Mouse (Mus musculus) myocyte (in vitro differentiated cells): Measurements from ENCODE around the gene Poldip3. TPM values are rescaled to one million over a fixed set of nuclear protein-coding genes. Genes with fewer than 3 reads are reported as not detected.

Experiments
- H3K27me3 ChIP-seq: one replicate; pipeline ENCODE4 v1.6.1; 2011; ENCODE audit not compliant: control insufficient read depth, insufficient read depth, insufficient read length
- H3K36me3 ChIP-seq: one replicate; pipeline ENCODE4 v1.6.1; 2011; ENCODE audit not compliant: control insufficient read depth, insufficient read depth
- H3K4me2 ChIP-seq: one replicate; pipeline ENCODE4 v1.6.1; 2011; ENCODE audit warnings: low read depth, control low read depth
- H3K4me3 ChIP-seq: one replicate; pipeline ENCODE4 v1.5.1; 2011; ENCODE audit warnings: mild to moderate bottlenecking, control low read depth, moderate library complexity
- H3K79me2 ChIP-seq: one replicate; pipeline ENCODE4 v1.6.1; 2011; ENCODE audit not compliant: control insufficient read depth, insufficient read depth
- H3ac ChIP-seq: one replicate; pipeline ENCODE4 v1.6.1; 2011; ENCODE audit not compliant: control insufficient read depth, insufficient read length
- CEBPB ChIP-seq: IDR thresholded peaks from 2 replicates; pipeline ENCODE4 v1.6.1; 2011; ENCODE audit warnings: mild to moderate bottlenecking, moderate library complexity; ENCODE audit not compliant: poor library complexity, insufficient read depth, severe bottlenecking
- E2F4 ChIP-seq: IDR thresholded peaks from one replicate; pipeline ENCODE4 v1.6.1; 2011; ENCODE audit warnings: mild to moderate bottlenecking, control low read depth, moderate library complexity; ENCODE audit not compliant: insufficient read depth
- MAX ChIP-seq: IDR thresholded peaks from one replicate; pipeline ENCODE4 v1.6.1; 2011; ENCODE audit warnings: low read depth, mild to moderate bottlenecking, control low read depth
- MYOD1 ChIP-seq, 3 experiments: IDR thresholded peaks; one replicate each; pipeline ENCODE4 v1.6.1; 2011; ENCODE audit warnings: control low read depth in 2 of 3, low read depth in 2 of 3, mild to moderate bottlenecking in 2 of 3, moderate library complexity in 1 of 3; ENCODE audit not compliant: insufficient read length in 2 of 3, control insufficient read depth in 1 of 3
- MYOG ChIP-seq, 3 experiments: IDR thresholded peaks; one replicate each; pipeline ENCODE4 v1.6.1; 2011; ENCODE audit warnings: control low read depth in 2 of 3, low read depth in 2 of 3, mild to moderate bottlenecking in 2 of 3; ENCODE audit not compliant: insufficient read length in 2 of 3, control insufficient read depth in 1 of 3, insufficient read depth in 1 of 3
- POLR2A ChIP-seq: IDR thresholded peaks from one replicate; pipeline ENCODE4 v1.6.1; 2011; ENCODE audit warnings: low read depth, mild to moderate bottlenecking, control low read depth, moderate library complexity; ENCODE audit not compliant: insufficient read length
- POLR2AphosphoS2 ChIP-seq: IDR thresholded peaks from one replicate; pipeline ENCODE4 v1.6.1; 2011; ENCODE audit warnings: low read depth, control low read depth; ENCODE audit not compliant: insufficient read length
- REST ChIP-seq: IDR thresholded peaks from one replicate; pipeline ENCODE4 v1.6.1; 2011; ENCODE audit warnings: mild to moderate bottlenecking, control low read depth, moderate library complexity; ENCODE audit not compliant: insufficient read depth, insufficient read length
- SRF ChIP-seq: IDR thresholded peaks from one replicate; pipeline ENCODE4 v1.6.1; 2011; ENCODE audit warnings: low read depth; ENCODE audit not compliant: control insufficient read depth, insufficient read length
- TCF12 ChIP-seq: IDR thresholded peaks from one replicate; pipeline ENCODE4 v1.6.1; 2011; ENCODE audit warnings: mild to moderate bottlenecking, control low read depth; ENCODE audit not compliant: poor library complexity, insufficient read depth, severe bottlenecking
- TCF3 ChIP-seq: IDR thresholded peaks from one replicate; pipeline ENCODE4 v1.6.1; 2011; ENCODE audit warnings: low read depth, control low read depth; ENCODE audit not compliant: insufficient read length
- USF1 ChIP-seq: IDR thresholded peaks from one replicate; pipeline ENCODE4 v1.6.1; 2011; ENCODE audit warnings: low read depth, mild to moderate bottlenecking, control low read depth, moderate library complexity
- polyA plus RNA-seq: library from polyadenylated mRNA; unstranded; fragments of >200 nt; fragmentation: generic; extraction: Trizol; gene quantifications from one replicate; pipeline ENCODE4 v1.2.1, GENCODE M21; 2012; ENCODE audit warnings: missing spikeins

Poldip3 gene
- 85.9 TPM for polyA plus RNA-seq

DNA sequence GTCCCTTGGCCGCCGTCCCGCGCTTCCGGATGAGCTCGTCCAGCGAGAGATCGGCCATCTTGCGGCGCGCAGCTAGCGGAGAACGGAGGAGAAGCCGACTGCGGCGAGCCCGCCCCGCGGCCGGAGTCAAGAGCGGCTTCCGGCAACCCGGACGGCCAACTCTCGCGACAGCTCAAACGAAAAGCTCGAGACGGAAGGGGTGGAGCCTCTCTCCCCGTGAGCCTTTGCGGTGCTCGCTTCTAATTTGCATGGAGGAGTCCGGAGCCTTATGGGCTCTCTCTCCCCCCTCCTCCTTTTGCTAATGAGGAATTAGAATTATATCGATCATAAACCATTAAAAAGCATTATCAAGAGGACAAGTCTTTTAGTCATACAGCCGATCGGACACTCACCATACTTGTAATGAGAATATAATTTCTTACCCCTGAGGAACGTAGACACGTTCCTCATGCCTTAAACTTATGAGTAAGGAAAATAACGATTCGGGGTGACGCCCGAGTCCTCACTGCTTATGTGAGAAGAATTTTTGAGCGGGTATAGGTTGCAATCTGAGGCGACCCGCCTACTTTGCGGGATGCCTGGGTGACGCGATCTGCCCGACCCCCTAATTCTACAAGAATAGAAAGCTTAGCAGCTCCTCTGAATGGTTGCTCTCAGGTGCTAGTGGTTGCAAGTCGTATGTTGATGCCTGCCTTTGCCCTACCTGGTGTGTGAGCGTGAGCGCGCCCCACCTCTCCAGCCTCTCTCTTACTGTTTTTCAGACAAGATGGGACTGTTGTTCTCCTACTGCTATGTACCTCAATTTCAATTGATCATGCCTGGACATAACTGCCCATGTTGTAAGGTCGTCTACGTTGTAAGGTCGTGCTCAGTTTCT is at the start of gene Poldip3:
TSS of gene Poldip3 (minus strand) at position 189 of the 877 bp plus-strand sequence.
- Histone ChIP-seq H3ac (peak within 1 kb of the TSS; percentile 79), H3K4me2 (peak within 1 kb of the TSS; percentile 77), H3K79me2 (peaks cover 44% of the 10 kb centered on the region), H3K4me3 (peak within 1 kb of the TSS; percentile 94), H3K27me3 (no peaks in the 10 kb centered on the region), H3K36me3 (peaks cover 36% of the 10 kb centered on the region)
- TF ChIP-seq MYOD1 (IDR thresholded peaks at IDR 0.05; ENCODE audit: control insufficient read depth in 1 of 3, insufficient read length in 2 of 3, low read depth in 2 of 3) (peak in 1 of 3 experiments; percentile 13), POLR2A (peak; percentile 99), REST (no peak), TCF3 (peak; percentile 38), MAX (no peak), POLR2AphosphoS2 (peak; percentile 100), USF1 (no peak), SRF (peak; percentile 72), CEBPB (peak; percentile 86; the same call in 1 of the 2 replicates)

DNA sequence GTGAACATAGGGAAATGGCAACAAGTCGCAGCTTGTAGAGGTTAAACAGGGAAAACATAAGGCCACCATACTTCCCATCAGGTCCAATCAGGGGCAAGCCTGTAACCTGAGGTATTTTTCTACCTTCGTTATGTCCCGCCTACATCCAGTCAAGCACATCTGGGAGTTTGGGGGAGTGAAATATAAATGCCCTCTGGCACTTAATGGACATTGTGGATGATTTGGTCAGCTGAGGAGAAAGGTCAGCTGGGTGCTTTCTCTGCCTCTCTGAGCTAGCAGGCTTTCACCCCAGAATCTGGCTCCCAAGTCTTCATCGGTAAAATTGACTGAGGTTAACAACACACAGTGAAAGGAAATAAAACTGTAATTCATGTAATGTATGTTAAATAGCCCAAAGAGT is 44.2 kb upstream of the Poldip3 start:
- TF ChIP-seq POLR2A (no peak), MYOD1 (IDR thresholded peaks at IDR 0.05; ENCODE audit: control insufficient read depth in 1 of 3, insufficient read length in 2 of 3, low read depth in 2 of 3) (no peak), CEBPB (no peak)
- Histone ChIP-seq H3K36me3 (no peaks in the 10 kb centered on the region), H3ac (no peak overlapping the region), H3K27me3 (no peaks in the 10 kb centered on the region), H3K79me2 (no peaks in the 10 kb centered on the region), H3K4me2 (no peak overlapping the region), H3K4me3 (no peak overlapping the region)

DNA sequence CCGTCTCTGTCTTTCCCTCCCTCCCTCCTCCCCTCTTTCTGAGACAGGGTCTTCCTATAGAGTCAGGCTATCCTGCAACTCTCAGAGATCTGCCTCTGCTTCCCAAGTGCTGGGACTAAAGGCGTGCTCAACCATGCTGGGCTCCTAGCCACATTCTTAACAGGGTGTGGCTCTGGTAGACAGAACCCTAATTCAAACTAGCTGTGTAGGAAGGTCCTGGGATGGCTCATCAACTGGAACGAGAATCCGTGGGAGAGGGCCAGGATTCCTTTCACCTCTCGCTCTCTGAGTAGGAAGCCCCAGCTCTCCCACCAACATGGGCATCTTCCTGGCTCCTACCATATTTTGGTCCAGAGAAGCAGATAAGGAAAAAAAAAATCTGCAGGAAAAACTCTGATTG is 33.2 kb upstream of the Poldip3 start:
- Histone ChIP-seq H3K36me3 (no peaks in the 10 kb centered on the region), H3K79me2 (no peaks in the 10 kb centered on the region), H3ac (no peak overlapping the region), H3K27me3 (no peaks in the 10 kb centered on the region), H3K4me2 (peak overlapping the region; percentile 57), H3K4me3 (no peak overlapping the region)
- TF ChIP-seq TCF3: no peak
- TF ChIP-seq USF1: no peak
- TF ChIP-seq E2F4: no peak
- TF ChIP-seq POLR2A: no peak
- no peak for TF ChIP-seq MYOG (IDR thresholded peaks at IDR 0.05; ENCODE audit: control insufficient read depth in 1 of 3, insufficient read depth in 1 of 3, insufficient read length in 2 of 3, low read depth in 2 of 3)
- TF ChIP-seq SRF: no peak
- TF ChIP-seq CEBPB: no peak
- TF ChIP-seq MAX: no peak
- TF ChIP-seq REST: no peak
- no peak for TF ChIP-seq TCF12
- no peak for TF ChIP-seq POLR2AphosphoS2
- TF ChIP-seq MYOD1 (IDR thresholded peaks at IDR 0.05; ENCODE audit: control insufficient read depth in 1 of 3, insufficient read length in 2 of 3, low read depth in 2 of 3): no peak

DNA sequence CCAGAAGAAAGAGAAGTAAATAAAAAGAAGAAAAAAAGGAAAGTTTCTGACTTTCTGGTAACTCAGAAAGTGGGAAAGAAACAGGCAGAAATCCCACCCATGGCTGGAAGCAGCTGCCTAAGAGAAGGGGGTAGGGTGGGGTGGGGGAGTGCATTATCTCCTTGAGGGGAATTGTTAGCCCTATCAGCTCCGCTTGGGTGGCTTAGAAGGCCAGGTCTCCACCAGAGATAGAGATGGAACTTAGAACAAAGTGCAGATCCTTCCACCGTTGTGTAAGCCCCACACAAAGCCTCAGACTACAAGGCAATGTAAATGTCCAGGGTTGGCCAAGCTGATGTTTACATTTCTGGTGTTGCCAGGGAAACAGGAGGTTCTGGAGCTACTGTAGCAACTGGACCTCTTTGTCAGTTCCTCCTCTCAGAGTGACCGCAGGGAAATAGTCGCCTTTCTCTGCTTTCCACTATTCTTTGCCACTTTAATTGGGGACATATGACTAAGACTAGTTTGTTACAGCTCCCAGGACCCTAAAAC is 32.7 kb upstream of the Poldip3 start:
- Histone ChIP-seq H3K36me3 (no peaks in the 10 kb centered on the region), H3K4me3 (no peak overlapping the region), H3K79me2 (no peaks in the 10 kb centered on the region), H3K27me3 (no peaks in the 10 kb centered on the region), H3ac (no peak overlapping the region), H3K4me2 (peak overlapping the region; percentile 57)
- TF ChIP-seq POLR2A (no peak), POLR2AphosphoS2 (no peak), MYOD1 (IDR thresholded peaks at IDR 0.05; ENCODE audit: control insufficient read depth in 1 of 3, insufficient read length in 2 of 3, low read depth in 2 of 3) (no peak), REST (no peak), CEBPB (no peak), SRF (no peak)

DNA sequence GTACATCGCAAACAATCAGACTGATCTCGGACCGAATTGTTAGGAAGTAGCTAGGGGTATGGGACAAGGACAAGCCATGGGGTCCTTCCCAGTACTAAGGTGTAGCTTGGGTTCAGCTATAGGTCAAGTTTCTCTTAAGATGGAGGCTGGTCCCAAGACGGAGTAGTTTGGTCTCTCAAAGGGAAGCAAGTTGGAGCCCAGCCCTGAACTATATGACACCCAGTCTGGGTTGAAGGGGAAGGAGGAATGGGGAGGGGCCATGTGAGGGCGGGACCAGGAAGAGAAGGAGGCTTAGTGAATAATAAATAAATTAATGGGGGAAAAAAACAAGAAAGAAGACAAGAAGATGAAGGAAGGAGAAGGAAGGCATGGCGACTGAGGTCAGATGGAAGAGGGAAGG is 30.8 kb upstream of the Poldip3 start:
- H3K27me3 ChIP-seq: no peaks in the 10 kb centered on the region
- H3K4me3 ChIP-seq: no peak overlapping the region
- no peaks in the 10 kb centered on the region for H3K36me3 ChIP-seq
- no peak overlapping the region for H3ac ChIP-seq
- H3K4me2 ChIP-seq: no peak overlapping the region
- no peaks in the 10 kb centered on the region for H3K79me2 ChIP-seq
- no peak for TF ChIP-seq POLR2A
- no peak for TF ChIP-seq TCF3
